Mouse (Mus musculus) CD4-positive helper T cell, adult 2 months (primary cell): Measurements from ENCODE around the gene Rai14.
"Not testable (repeated sequence)": the region's sequence is repeated elsewhere in the genome, so short reads cannot be mapped to it uniquely, and the experiment has no call there.

Source experiments
- DNase-seq: peaks from one replicate; pipeline ENCODE4 v3.0.0-alpha.2; 2012; ENCODE audit warnings: low read depth, missing footprints, low spot score

The Rai14 gene

DNA sequence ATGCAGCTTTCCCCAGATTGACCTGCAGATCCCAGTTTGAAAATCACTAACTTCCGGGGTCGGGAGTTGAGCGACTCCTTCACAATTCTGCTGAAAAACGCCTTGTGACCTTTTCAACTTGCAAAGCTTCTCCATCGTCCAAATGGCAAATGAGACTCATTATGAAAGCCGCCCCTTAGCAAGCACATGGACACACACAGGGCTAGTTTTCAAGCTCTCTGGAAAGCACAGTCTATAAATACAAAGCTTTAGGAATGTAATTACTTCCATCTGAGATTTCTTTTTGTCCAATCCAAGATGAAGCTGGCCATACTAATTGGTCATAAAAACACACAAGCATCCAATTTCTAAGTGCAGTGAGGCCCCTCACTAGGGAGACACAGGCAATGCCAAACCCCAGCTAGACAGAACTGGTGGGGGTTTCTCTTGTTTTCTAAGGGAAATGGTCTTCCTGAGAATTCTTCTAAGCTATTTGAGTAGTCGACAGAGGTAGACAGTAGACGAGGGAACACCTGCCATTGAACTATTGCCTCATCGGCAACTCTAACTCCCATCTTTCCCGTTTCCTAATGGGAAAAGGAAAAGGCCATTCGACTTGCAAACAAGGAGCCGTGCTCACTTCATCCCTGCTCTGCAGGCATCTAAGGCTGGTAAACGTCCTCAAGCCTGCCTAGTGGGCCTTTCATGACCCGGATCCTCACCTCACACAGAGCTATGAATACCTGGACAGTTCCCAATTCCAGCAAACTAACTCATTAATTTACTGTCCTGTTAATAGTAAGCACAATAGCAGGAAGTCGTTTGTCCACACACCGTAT is 173.9 kb downstream of the Rai14 start:
- DNase-seq, result no peak

DNA sequence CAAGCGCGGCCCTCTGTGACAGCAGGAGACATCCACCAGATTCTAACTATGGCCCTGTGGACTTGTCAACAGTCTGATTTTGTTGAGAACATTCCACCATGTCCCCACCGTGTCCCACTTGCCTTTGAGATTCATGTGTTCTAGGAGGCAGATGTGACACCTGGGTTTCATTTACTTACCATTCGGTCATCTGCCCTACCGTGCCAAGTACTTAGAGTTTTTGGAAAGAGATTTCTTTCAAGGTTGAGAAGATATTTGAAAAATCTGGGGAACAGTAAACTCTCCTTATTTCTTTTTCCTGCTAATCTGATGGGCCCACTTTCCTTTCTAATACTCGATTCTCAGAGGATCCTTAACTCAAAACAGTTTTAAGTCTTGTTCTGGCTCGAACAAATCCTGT is 178.5 kb downstream of the Rai14 start:
- DNase-seq, result no peak

DNA sequence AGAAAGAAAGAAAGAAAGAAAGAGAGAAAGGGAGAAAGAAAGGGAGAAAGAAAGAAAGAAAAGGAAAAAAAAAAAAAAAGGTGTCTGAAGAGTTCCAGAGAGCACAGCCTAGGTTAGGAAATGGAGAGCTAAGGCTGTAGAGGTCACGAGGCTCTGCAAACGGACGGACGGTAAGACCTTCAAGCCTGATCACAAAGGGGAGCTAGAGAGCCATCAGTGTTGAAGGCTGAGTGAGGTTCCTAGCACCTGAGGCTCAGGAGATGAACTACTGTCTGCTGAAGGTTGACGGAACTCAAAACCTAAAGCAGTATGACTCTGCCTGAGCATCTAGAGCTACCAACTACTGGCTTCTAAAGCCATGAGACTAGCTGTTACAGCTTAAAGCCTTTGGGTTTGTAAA is 179.8 kb downstream of the Rai14 start:
- no peak for DNase-seq

DNA sequence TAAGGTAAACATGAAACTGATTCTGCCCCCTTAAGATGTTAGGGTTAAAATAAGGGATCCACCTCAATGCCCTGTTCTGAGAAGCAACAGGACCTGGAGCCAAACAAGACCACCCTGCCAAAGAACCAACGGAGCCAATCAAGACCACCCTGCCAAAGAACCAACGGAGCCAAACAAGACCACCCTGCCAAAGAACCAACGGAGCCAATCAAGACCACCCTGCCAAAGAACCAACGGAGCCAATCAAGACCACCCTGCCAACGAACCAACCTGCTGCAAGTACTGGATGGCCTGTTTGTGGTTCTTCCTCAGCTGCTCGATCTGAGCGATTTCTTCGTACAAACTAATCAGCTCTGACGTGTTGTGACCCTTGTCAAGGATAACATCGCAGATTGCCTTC is 181.1 kb downstream of the Rai14 start:
- DNase-seq, result not testable (repeated sequence)

DNA sequence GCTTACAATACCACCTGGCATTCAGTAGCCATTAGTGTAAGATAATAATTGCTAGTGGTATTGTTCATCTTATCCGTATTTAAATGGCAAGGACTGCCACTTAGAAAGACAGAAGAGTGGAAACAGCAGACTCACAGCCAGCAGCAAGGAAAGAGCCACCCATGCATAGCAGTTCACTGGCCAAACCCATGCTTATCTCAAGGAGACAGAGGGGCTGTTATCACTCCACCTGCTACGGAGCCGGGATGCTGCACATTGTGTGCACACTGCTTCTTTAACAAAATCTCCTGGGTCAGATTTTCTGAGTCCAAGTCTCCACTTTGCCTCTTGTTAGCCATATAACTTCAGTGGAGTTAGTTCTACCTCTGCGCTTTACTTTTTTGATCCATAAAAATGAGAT is 183.1 kb downstream of the Rai14 start:
- DNase-seq, result no peak

DNA sequence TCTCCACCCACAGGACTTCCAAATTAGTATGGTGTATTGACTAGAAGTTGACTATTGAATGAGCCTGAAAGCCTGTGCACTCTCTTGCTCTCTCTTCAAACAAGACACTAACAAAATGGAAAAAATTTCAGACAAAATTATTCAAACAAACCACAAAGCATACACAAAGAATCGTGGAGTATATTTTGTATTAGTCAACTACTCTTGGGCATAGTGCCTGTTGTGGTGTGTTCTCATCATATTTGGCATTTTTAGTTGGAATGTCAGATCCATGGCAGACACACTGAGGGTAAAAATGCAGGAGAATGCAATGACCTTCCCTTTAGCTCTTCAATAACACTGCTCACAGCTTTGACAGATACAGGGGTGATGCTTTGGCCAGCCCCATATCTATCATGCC is 188.5 kb downstream of the Rai14 start:
- no peak for DNase-seq
